Mouse (Mus musculus) stomach, postnatal 0 days (tissue): ENCODE data around the gene Stom. TPM values are rescaled to one million over a fixed set of nuclear protein-coding genes. Genes with fewer than 3 reads are reported as not detected.

Experiments
- ATAC-seq: fragments of 200-750 bp; cut with Nextera tagmentation; 2 replicates; pipeline ENCODE4 v1.8.0; 2017; ENCODE audit not compliant: low FRiP score, low TSS enrichment
- DNase-seq: peaks from one replicate; pipeline ENCODE4 v3.0.0-alpha.2; 2016; ENCODE audit warnings: low spot score
- H3K27ac ChIP-seq: fragments of 300-500 bp; sonication (generic); replicated peaks from 2 replicates; pipeline ENCODE4 v1.5.1; 2014; ENCODE audit warnings: mild to moderate bottlenecking, control low read depth
- H3K27me3 ChIP-seq: fragments of 300-500 bp; sonication (generic); 2 replicates; pipeline ENCODE4 v1.6.1; 2014; ENCODE audit warnings: low read length; ENCODE audit not compliant: control insufficient read depth, insufficient read depth
- H3K36me3 ChIP-seq: fragments of 300-500 bp; sonication (generic); 2 replicates; pipeline ENCODE4 v1.6.1; 2014; ENCODE audit warnings: low read length, mixed read lengths; ENCODE audit not compliant: control insufficient read depth, insufficient read depth
- H3K4me1 ChIP-seq: fragments of 300-500 bp; sonication (generic); replicated peaks from 2 replicates; pipeline ENCODE4 v1.6.1; 2014; ENCODE audit warnings: antibody characterized with exemption; ENCODE audit not compliant: control insufficient read depth, insufficient read depth
- H3K4me2 ChIP-seq: fragments of 300-500 bp; sonication (generic); replicated peaks from 2 replicates; pipeline ENCODE4 v1.6.1; 2014; ENCODE audit warnings: low read depth, mild to moderate bottlenecking, control low read depth, moderate library complexity
- H3K4me3 ChIP-seq: fragments of 300-500 bp; sonication (generic); 2 replicates; pipeline ENCODE4 v1.5.1; 2014; ENCODE audit warnings: low read depth, low read length, control low read depth
- H3K9ac ChIP-seq: fragments of 300-500 bp; sonication (generic); 2 replicates; pipeline ENCODE4 v1.6.1; 2014; ENCODE audit warnings: mild to moderate bottlenecking, low read length, control low read depth, mixed read lengths
- H3K9me3 ChIP-seq: fragments of 300-500 bp; sonication (generic); 2 replicates; pipeline ENCODE4 v1.6.1; 2016; ENCODE audit warnings: low read length; ENCODE audit not compliant: control insufficient read depth
- CTCF ChIP-seq: IDR thresholded peaks from 2 replicates; pipeline ENCODE4 v1.5.1; 2016; ENCODE audit warnings: antibody characterized with exemption, low read depth, mild to moderate bottlenecking, moderate library complexity
- EP300 ChIP-seq: optimal IDR thresholded peaks from 2 replicates; pipeline ENCODE3; 2016; ENCODE audit warnings: antibody characterized with exemption
- WGBS: fragments of 180-500 bp; shearing (Covaris S2); extraction: QIAGEN DNeasy Blood & Tissue Kit; methylation state at CpG from one replicate; pipeline ENCODE4 v1.1.7; 2014; 5-methylcytosine and 5-hydroxymethylcytosine counted together
- polyA plus RNA-seq: library from polyadenylated mRNA; unstranded; fragments of >200 nt; fragmentation: Nextera tagmentation; extraction: Ambion mirVana; gene quantifications from 2 replicates; pipeline ENCODE4 v1.2.1, GENCODE M21; 2015

Stom gene
- polyA plus RNA-seq, 1 experiment from 2014 or later, result 53.5 TPM

GRCm38 (mm10) chr2:35367629-35368028 is 30.9 kb upstream of the Stom start, which contains the start of gene 4930568D16Rik:
TSS of gene 4930568D16Rik (minus strand) at chr2:35367729.
- H3K27me3 ChIP-seq, result no peaks in the 10 kb centered on the region
- H3K4me1 ChIP-seq, result no peaks in the 10 kb centered on the region
- DNase-seq, result no peak
- 68% methylated on average over 2 of the region's 2 CpGs for WGBS
- no peak within 1 kb of the TSS for H3K27ac ChIP-seq
- H3K9ac ChIP-seq, result no peak within 1 kb of the TSS
- TF ChIP-seq EP300, result no peak
- no peak for TF ChIP-seq CTCF
- no peak within 1 kb of the TSS for H3K4me2 ChIP-seq
- no peaks in the 10 kb centered on the region for H3K36me3 ChIP-seq
- no peak within 1 kb of the TSS for H3K4me3 ChIP-seq
- ATAC-seq, result no peak
- H3K9me3 ChIP-seq, result no peaks in the 10 kb centered on the region

- Histone ChIP-seq H3K27ac (no peak overlapping the region), H3K36me3 (no peaks in the 10 kb centered on the region), H3K9me3 (no peaks in the 10 kb centered on the region), H3K4me3 (no peak overlapping the region), H3K4me2 (no peak overlapping the region), H3K4me1 (no peaks in the 10 kb centered on the region), H3K9ac (no peak overlapping the region), H3K27me3 (no peaks in the 10 kb centered on the region)
- 40% methylated on average over 5 of the region's 5 CpGs for WGBS
- TF ChIP-seq CTCF, result peak; percentile 91
- TF ChIP-seq EP300, result no peak
- 0 out of 2 replicates have a peak, but pooled peaks have one; percentile 49 for ATAC-seq
- no peak for DNase-seq
Measured at GRCm38 (mm10) chr2:35349184-35349583, 12.4 kb upstream of the Stom start.

- Histone ChIP-seq H3K4me1 (no peaks in the 10 kb centered on the region), H3K4me2 (no peak overlapping the region), H3K9me3 (no peaks in the 10 kb centered on the region), H3K4me3 (no peak overlapping the region), H3K36me3 (no peaks in the 10 kb centered on the region), H3K9ac (no peak overlapping the region), H3K27ac (no peak overlapping the region), H3K27me3 (no peaks in the 10 kb centered on the region)
- TF ChIP-seq EP300, result no peak
- no peak for TF ChIP-seq CTCF
- no peak for ATAC-seq
- WGBS, result 32% methylated on average over 2 of the region's 2 CpGs
- no peak for DNase-seq
Measured at GRCm38 (mm10) chr2:35345984-35346383, 9.2 kb upstream of the Stom start.

- Histone ChIP-seq H3K27ac (no peak overlapping the region), H3K4me2 (no peak overlapping the region), H3K9ac (no peak overlapping the region), H3K4me3 (no peak overlapping the region), H3K36me3 (no peaks in the 10 kb centered on the region), H3K27me3 (no peaks in the 10 kb centered on the region), H3K4me1 (0 out of 2 replicates have a peak, but pooled peaks cover 3% of the 10 kb centered on the region), H3K9me3 (no peaks in the 10 kb centered on the region)
- DNase-seq (peak; percentile 53), ATAC-seq (peak; percentile 78)
- WGBS, result 44% methylated on average over 3 of the region's 3 CpGs
- TF ChIP-seq CTCF (no peak), EP300 (no peak)
Measured at GRCm38 (mm10) chr2:35342605-35343004, 5.8 kb upstream of the Stom start.

GRCm38 (mm10) chr2:35338707-35339106 is 1.9 kb upstream of the Stom start:
- no peak for TF ChIP-seq CTCF
- TF ChIP-seq EP300, result no peak
- 29% methylated on average over 6 of the region's 6 CpGs for WGBS

GRCm38 (mm10) chr2:35338036-35338435 is 1.3 kb upstream of the Stom start:
- TF ChIP-seq EP300 (no peak), CTCF (no peak)
- H3K27me3 ChIP-seq, result no peaks in the 10 kb centered on the region
- no peak for DNase-seq
- no peak overlapping the region for H3K4me2 ChIP-seq
- no peak overlapping the region for H3K4me3 ChIP-seq
- H3K9me3 ChIP-seq, result no peaks in the 10 kb centered on the region
- no peak overlapping the region for H3K9ac ChIP-seq
- H3K36me3 ChIP-seq, result no peaks in the 10 kb centered on the region
- 0 out of 2 replicates have a peak, but pooled peaks cover 3% of the 10 kb centered on the region for H3K4me1 ChIP-seq
- WGBS, result 56% methylated on average over 1 of the region's 1 CpGs
- no peak for ATAC-seq
- H3K27ac ChIP-seq, result peak overlapping the region; percentile 35

More at GRCm38 (mm10) chr2:35338707-35339106, 1.9 kb upstream of the Stom start:
- no peak overlapping the region for H3K4me3 ChIP-seq
- no peaks in the 10 kb centered on the region for H3K36me3 ChIP-seq
- ATAC-seq, result no peak
- no peak for DNase-seq
- 0 out of 2 replicates have a peak, but pooled peaks cover 3% of the 10 kb centered on the region for H3K4me1 ChIP-seq
- H3K9ac ChIP-seq, result no peak overlapping the region
- no peaks in the 10 kb centered on the region for H3K9me3 ChIP-seq
- peak overlapping the region; percentile 35; the same call in 1 of the 2 replicates for H3K27ac ChIP-seq
- H3K4me2 ChIP-seq, result no peak overlapping the region
- H3K27me3 ChIP-seq, result no peaks in the 10 kb centered on the region
